Mouse (Mus musculus) embryonic facial prominence, embryonic 13.5 days (tissue): ENCODE measurements around the gene Mrpl24. TPM values are rescaled to one million over a fixed set of nuclear protein-coding genes. Genes with fewer than 3 reads are reported as not detected.
"Not testable (repeated sequence)": the region's sequence is repeated elsewhere in the genome, so short reads cannot be mapped to it uniquely, and the experiment has no call there.

ENCODE experiments used
- ATAC-seq: fragments of 200-750 bp; cut with Nextera tagmentation; 2 replicates; pipeline ENCODE4 v1.8.0; 2017; ENCODE audit warnings: low read depth; ENCODE audit not compliant: insufficient number of reproducible peaks, insufficient read depth, low FRiP score, low TSS enrichment
- H3K27ac ChIP-seq: fragments of 300-500 bp; sonication (generic); 2 replicates; pipeline ENCODE4 v1.5.1; 2015; ENCODE audit warnings: moderate library complexity, mild to moderate bottlenecking, inconsistent platforms
- H3K27me3 ChIP-seq: fragments of 300-500 bp; sonication (generic); 2 replicates; pipeline ENCODE4 v1.6.1; 2015; ENCODE audit warnings: mild to moderate bottlenecking, inconsistent platforms
- H3K36me3 ChIP-seq: fragments of 300-500 bp; sonication (generic); 2 replicates; pipeline ENCODE4 v1.6.1; 2015; ENCODE audit warnings: mild to moderate bottlenecking, inconsistent platforms
- H3K4me1 ChIP-seq: fragments of 300-500 bp; sonication (generic); 2 replicates; pipeline ENCODE4 v1.6.1; 2015; ENCODE audit warnings: inconsistent platforms
- H3K4me2 ChIP-seq: fragments of 300-500 bp; sonication (generic); 2 replicates; pipeline ENCODE4 v1.6.1; 2015; ENCODE audit warnings: moderate library complexity, mild to moderate bottlenecking, inconsistent platforms
- H3K4me3 ChIP-seq: fragments of 300-500 bp; sonication (generic); 2 replicates; pipeline ENCODE4 v1.5.1; 2015; ENCODE audit warnings: mild to moderate bottlenecking, inconsistent platforms
- H3K9ac ChIP-seq: fragments of 300-500 bp; sonication (generic); 2 replicates; pipeline ENCODE4 v1.6.1; 2015; ENCODE audit warnings: mild to moderate bottlenecking, inconsistent platforms
- H3K9me3 ChIP-seq: fragments of 300-500 bp; sonication (generic); 2 replicates; pipeline ENCODE4 v1.6.1; 2016; ENCODE audit warnings: inconsistent platforms
- WGBS: fragments of 180-500 bp; shearing (Covaris S2); methylation state at CpG from one replicate; pipeline ENCODE4 v1.1.7; 2015; ENCODE audit warnings: mixed read lengths; 5-methylcytosine and 5-hydroxymethylcytosine counted together
- polyA plus RNA-seq: library from polyadenylated mRNA; unstranded; fragments of >200 nt; fragmentation: Nextera tagmentation; extraction: Ambion mirVana; gene quantifications from 2 replicates; pipeline ENCODE4 v1.2.1, GENCODE M21; 2015

Mrpl24 gene
- 80.1 and 84.0 TPM in 2 replicates for polyA plus RNA-seq

- peak; percentile 70 for ATAC-seq
- peaks cover 14% of the 10 kb centered on the region for H3K4me1 ChIP-seq
- H3K9ac ChIP-seq = peak within 1 kb of the TSS; percentile 83
- H3K27me3 ChIP-seq = no peaks in the 10 kb centered on the region
- peak within 1 kb of the TSS; percentile 82 for H3K4me2 ChIP-seq
- H3K36me3 ChIP-seq = peaks cover 61% of the 10 kb centered on the region
- peak within 1 kb of the TSS; percentile 68 for H3K4me3 ChIP-seq
- no peaks in the 10 kb centered on the region for H3K9me3 ChIP-seq
- peak within 1 kb of the TSS; percentile 86 for H3K27ac ChIP-seq
- under 1% methylated on average over 30 of the region's 30 CpGs for WGBS
Observed at GRCm38 (mm10) chr3:87919336-87920108, at the start of gene Mrpl24. TSS of gene Mrpl24 (plus strand) at chr3:87919506.

- no peak for ATAC-seq
- H3K4me1 ChIP-seq = no peaks in the 10 kb centered on the region
- no peaks in the 10 kb centered on the region for H3K27me3 ChIP-seq
- H3K4me2 ChIP-seq = no peak overlapping the region
- no peak overlapping the region for H3K4me3 ChIP-seq
- H3K27ac ChIP-seq = no peak overlapping the region
- no peak overlapping the region for H3K9ac ChIP-seq
- peaks cover 40% of the 10 kb centered on the region for H3K36me3 ChIP-seq
- H3K9me3 ChIP-seq = no peaks in the 10 kb centered on the region
- WGBS = 97% methylated on average over 4 of the region's 4 CpGs
Observed at GRCm38 (mm10) chr3:87877730-87878129, 41.6 kb upstream of the Mrpl24 start.

DNA sequence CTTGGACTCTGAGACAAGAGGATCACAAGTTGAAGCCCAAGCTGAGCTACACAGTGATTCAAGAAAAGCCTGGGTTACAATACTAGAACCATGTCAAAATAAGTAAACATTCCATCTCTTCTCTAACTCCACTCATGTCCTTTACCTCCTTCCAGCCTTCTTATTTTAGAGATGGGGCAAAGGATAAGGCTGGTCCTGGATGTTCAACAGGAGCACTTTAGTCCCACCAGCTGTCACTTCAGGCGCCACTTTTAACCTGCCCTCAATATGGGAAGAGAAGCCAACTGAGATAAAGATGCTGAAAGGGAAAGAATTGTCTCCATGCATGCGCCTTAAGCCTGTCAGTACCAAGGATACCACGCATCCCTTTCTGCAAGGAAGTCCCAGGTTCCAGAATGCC lies 35.0 kb upstream of the Mrpl24 start:
- no peaks in the 10 kb centered on the region for H3K9me3 ChIP-seq
- peak overlapping the region; percentile 90; the same call in 1 of the 2 replicates for H3K27ac ChIP-seq
- no peak for ATAC-seq
- 3% methylated on average over 3 of the region's 3 CpGs for WGBS
- H3K36me3 ChIP-seq = peaks cover 17% of the 10 kb centered on the region
- H3K27me3 ChIP-seq = no peaks in the 10 kb centered on the region
- peaks cover 22% of the 10 kb centered on the region for H3K4me1 ChIP-seq
- peak overlapping the region; percentile 97 for H3K9ac ChIP-seq
- peak overlapping the region; percentile 93 for H3K4me2 ChIP-seq
- H3K4me3 ChIP-seq = peak overlapping the region; percentile 99

DNA sequence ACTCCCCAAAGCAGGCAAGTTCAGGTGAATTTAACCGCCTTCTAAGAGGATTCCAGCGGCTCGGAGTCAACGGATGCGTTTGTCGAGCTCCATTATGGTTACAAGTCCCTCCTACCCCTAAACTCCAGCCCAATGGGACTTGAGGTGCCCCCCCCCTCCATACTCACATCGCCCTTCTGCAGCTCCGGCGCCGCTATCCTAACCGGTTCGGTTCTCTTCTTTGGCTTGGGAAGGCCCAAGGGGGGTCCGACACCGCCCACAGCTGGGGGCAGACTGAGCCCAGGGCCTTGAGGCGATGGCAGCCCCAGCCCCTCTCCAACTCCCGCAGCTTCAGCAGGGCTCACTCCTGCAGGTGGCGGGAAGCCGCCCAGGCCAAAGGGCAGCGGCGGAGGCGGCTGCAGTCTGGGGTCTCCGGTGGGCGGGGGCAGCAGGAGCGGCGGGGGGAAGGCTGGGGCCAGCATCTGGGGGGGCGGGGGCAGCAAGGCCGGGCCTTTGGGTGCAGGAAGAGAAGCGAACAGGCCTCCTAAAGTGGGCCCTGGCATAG lies 34.5 kb upstream of the Mrpl24 start:
- Histone ChIP-seq H3K4me2 (peak overlapping the region; percentile 93), H3K36me3 (peaks cover 13% of the 10 kb centered on the region), H3K4me3 (peak overlapping the region; percentile 99), H3K9me3 (no peaks in the 10 kb centered on the region), H3K9ac (peak overlapping the region; percentile 97), H3K27ac (peak overlapping the region; percentile 90), H3K27me3 (no peaks in the 10 kb centered on the region), H3K4me1 (peaks cover 22% of the 10 kb centered on the region)
- ATAC-seq = peak; percentile 15; the same call in 1 of the 2 replicates
- WGBS = 0% methylated on average over 27 of the region's 28 CpGs

- ATAC-seq = peak; percentile 95
- Histone ChIP-seq H3K9ac (peak within 1 kb of the TSS; percentile 97), H3K4me3 (peak within 1 kb of the TSS; percentile 99), H3K4me1 (peaks cover 22% of the 10 kb centered on the region), H3K9me3 (no peaks in the 10 kb centered on the region), H3K27ac (peak within 1 kb of the TSS; percentile 90), H3K27me3 (no peaks in the 10 kb centered on the region), H3K4me2 (peak within 1 kb of the TSS; percentile 93), H3K36me3 (peaks cover 7% of the 10 kb centered on the region)
- WGBS = under 1% methylated on average over 33 of the region's 33 CpGs
Observed at GRCm38 (mm10) chr3:87885281-87886003, 33.9 kb upstream of the Mrpl24 start, which contains the start of gene Prcc. TSS of gene Prcc (minus strand) at chr3:87885608.

DNA sequence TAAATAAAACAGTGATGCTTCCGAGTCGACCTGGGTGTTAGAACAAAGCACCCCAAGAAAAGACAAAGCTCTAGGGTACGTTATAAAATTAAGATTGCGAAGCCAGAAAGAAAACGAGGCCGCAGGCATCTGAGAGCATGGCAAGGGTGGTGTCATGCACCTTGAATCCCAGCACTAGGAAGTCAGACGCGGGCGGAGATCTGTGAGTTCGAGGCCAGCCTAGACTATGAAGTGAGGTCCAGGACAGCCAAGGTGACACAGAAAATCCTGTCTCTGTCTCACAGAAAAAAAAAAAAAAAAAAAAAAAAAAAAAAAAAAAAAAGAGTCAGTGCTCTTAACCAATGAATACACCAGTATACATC lies 33.3 kb upstream of the Mrpl24 start:
- Histone ChIP-seq H3K4me3 (peak overlapping the region; percentile 99), H3K9me3 (no peaks in the 10 kb centered on the region), H3K27me3 (no peaks in the 10 kb centered on the region), H3K9ac (peak overlapping the region; percentile 68), H3K4me2 (peak overlapping the region; percentile 58), H3K36me3 (0 out of 2 replicates have a peak, but pooled peaks cover 4% of the 10 kb centered on the region), H3K27ac (no peak overlapping the region), H3K4me1 (peaks cover 22% of the 10 kb centered on the region)
- ATAC-seq = no peak
- WGBS = 7% methylated on average over 10 of the region's 10 CpGs

DNA sequence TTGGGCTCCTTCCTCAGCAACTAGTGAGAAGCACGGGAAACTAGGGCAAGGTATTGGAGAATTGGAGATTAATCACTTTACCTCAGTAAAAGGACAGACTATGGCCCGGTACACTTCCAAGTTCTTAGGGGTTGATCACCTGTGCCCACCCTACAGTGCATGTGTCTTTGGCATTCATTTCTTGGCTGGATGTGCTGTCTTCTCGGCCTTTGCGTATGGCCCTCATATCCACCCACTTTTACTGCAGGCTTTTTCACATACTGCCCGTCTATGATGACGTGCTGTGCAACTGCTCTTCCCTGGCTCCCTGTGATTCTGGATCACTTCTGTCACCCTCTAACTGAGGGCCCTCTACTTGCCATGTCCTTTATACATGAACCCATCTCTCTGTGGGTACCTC lies 32.9 kb upstream of the Mrpl24 start:
- Histone ChIP-seq H3K27ac (no peak overlapping the region), H3K9me3 (no peaks in the 10 kb centered on the region), H3K36me3 (0 out of 2 replicates have a peak, but pooled peaks cover under 1% of the 10 kb centered on the region), H3K9ac (no peak overlapping the region), H3K4me2 (peak overlapping the region; percentile 58), H3K4me1 (peaks cover 22% of the 10 kb centered on the region), H3K27me3 (no peaks in the 10 kb centered on the region), H3K4me3 (peak overlapping the region; percentile 99)
- no peak for ATAC-seq
- 87% methylated on average over 6 of the region's 6 CpGs for WGBS

- not testable (repeated sequence) for H3K27me3 ChIP-seq, H3K27ac ChIP-seq, H3K4me3 ChIP-seq, H3K9me3 ChIP-seq, H3K4me2 ChIP-seq, ATAC-seq, H3K9ac ChIP-seq, H3K36me3 ChIP-seq
- H3K4me1 ChIP-seq = peaks cover 22% of the 10 kb centered on the region
- 79% methylated on average over 4 of the region's 4 CpGs for WGBS
Observed at GRCm38 (mm10) chr3:87887400-87887799, 31.9 kb upstream of the Mrpl24 start.

- 51% methylated on average over 3 of the region's 3 CpGs for WGBS
- Histone ChIP-seq H3K9me3 (no peaks in the 10 kb centered on the region), H3K4me2 (no peak overlapping the region), H3K9ac (no peak overlapping the region), H3K36me3 (no peaks in the 10 kb centered on the region), H3K4me1 (peaks cover 2% of the 10 kb centered on the region; the same call in 1 of the 2 replicates), H3K27ac (no peak overlapping the region), H3K4me3 (no peak overlapping the region), H3K27me3 (no peaks in the 10 kb centered on the region)
- ATAC-seq = no peak
Observed at GRCm38 (mm10) chr3:87891481-87891880, 27.8 kb upstream of the Mrpl24 start.

DNA sequence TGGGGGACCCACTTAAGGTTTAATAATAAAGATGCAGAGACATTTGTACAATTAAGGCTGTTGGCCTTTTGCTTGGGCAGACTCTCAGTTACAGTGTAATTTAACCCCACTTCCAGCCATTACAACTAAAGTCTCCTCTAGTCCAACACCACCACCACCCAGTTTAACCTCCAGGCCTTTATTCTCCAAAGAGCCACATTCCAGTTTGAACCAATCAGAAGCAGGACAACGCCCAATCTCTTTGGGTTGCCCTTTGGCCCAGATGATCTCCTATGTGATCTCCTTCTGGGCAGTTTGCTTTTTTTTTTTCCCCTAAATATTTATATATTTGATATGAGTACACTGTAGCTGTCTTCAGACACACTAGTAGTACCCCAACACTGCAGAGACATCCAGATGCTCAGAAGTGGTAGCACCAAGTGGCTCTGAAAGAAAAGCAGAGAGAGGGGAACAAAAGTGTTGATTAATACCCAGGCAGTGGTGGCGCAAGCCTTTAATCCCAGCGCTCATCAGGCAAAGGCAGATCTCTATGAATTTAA lies 25.9 kb upstream of the Mrpl24 start:
- Histone ChIP-seq H3K27ac (no peak overlapping the region), H3K36me3 (no peaks in the 10 kb centered on the region), H3K4me2 (no peak overlapping the region), H3K9me3 (no peaks in the 10 kb centered on the region), H3K4me1 (no peaks in the 10 kb centered on the region), H3K4me3 (no peak overlapping the region), H3K9ac (no peak overlapping the region), H3K27me3 (no peaks in the 10 kb centered on the region)
- 75% methylated on average over 3 of the region's 3 CpGs for WGBS
- no peak for ATAC-seq

GRCm38 (mm10) chr3:87899266-87899665 lies 20.0 kb upstream of the Mrpl24 start:
- H3K27me3 ChIP-seq = no peaks in the 10 kb centered on the region
- no peaks in the 10 kb centered on the region for H3K4me1 ChIP-seq
- H3K9ac ChIP-seq = no peak overlapping the region
- H3K9me3 ChIP-seq = no peaks in the 10 kb centered on the region
- no peak for ATAC-seq
- no peak overlapping the region for H3K4me2 ChIP-seq
- H3K4me3 ChIP-seq = no peak overlapping the region
- no peaks in the 10 kb centered on the region for H3K36me3 ChIP-seq
- 74% methylated on average over 3 of the region's 3 CpGs for WGBS
- H3K27ac ChIP-seq = no peak overlapping the region
